In the genomic region with DNA sequence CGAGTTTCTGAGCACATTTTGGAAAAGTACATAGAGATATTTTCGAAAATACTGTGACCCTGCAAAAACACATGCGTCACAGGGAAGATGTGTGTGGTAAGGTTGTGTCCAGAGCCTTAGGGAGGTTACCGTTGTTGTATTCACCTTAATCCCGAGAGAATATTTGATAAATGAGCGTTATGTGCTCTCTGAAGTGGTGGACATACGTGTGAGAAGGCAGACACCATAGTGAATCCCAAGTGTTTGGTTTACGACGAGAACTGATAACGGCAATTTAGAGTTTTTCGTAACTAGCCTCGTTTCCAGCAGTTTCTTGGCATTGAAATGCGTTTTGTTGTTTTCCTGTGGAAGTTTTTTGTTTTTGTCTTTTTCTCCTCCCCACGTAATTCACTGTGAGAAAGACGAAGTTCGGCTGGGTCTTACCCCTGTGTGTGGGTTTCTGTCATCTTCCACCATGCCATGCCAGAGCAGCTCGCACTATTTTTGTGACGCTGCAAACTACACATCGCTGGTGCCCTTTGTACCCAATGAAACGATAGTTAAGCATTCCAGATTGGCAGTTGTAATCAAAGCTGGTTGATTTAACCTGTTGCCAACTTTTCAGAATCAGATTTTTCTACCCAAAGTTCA, we compare ENCODE assay signal across 8 mouse cellular contexts. TPM values are rescaled to one million over a fixed set of nuclear protein-coding genes. Genes with fewer than 3 reads are reported as not detected.
DNase-seq lines count a peak whose midpoint lies in the region; ATAC-seq and TF ChIP-seq lines count a peak whose summit lies in the region.

No protein-coding gene starts in this region.

- H3K36me3 ChIP-seq in heart, adult 2 months (ENCODE audit: control insufficient read depth, insufficient read depth, low read length), result peaks cover 15% of the 10 kb centered on the region
- H3K36me3 ChIP-seq in embryonic facial prominence, embryonic 15.5 days, result peaks cover 25% of the 10 kb centered on the region
- H3K36me3 ChIP-seq in intestine, postnatal 0 days (ENCODE audit: control insufficient read depth, insufficient read depth), result peaks cover 21% of the 10 kb centered on the region
- peaks cover 16% of the 10 kb centered on the region; the same call in 1 of the 2 replicates for H3K36me3 ChIP-seq in midbrain, embryonic 15.5 days (replicated peaks)

- DNase-seq in heart, adult 2 months, result no peak
- DNase-seq in heart, adult 8-10 months (ENCODE audit: low spot score), result no peak
- peak; percentile 46 for DNase-seq in CD4-positive, CD25-positive, alpha-beta regulatory T cell, adult 2 months (ENCODE audit: low read depth, low spot score)
- no peak for DNase-seq in right cerebral cortex, postnatal 25 days
- DNase-seq in ovary, postnatal 14 days (ENCODE audit: low spot score), result no peak

- 2% methylated on average over 20 of the region's 20 CpGs for WGBS in heart, adult 2 months
- 5% methylated on average over 20 of the region's 20 CpGs for WGBS in embryonic facial prominence, embryonic 15.5 days
- WGBS in intestine, postnatal 0 days, result 2% methylated on average over 20 of the region's 20 CpGs
- 7% methylated on average over 20 of the region's 20 CpGs for WGBS in midbrain, embryonic 15.5 days

- TF ChIP-seq EP300 in heart, adult 2 months (IDR thresholded peaks at IDR 0.05; ENCODE audit: insufficient read depth, low read depth, low read length), result no peak

- TF ChIP-seq POLR2A in heart, adult 2 months (IDR thresholded peaks at IDR 0.05; ENCODE audit: insufficient read depth, low read depth, low read length), result no peak

- intact Hi-C loops in heart, adult 2 months (cut with DNase I), result loop anchor here (2.0 kb wide), 2 partner anchors 25 to 63 kb away; a partner anchor contains a TSS

- no peaks in the 10 kb centered on the region for H3K27me3 ChIP-seq in heart, adult 2 months (ENCODE audit: control insufficient read depth, insufficient read depth, low read length)
- no peaks in the 10 kb centered on the region for H3K27me3 ChIP-seq in embryonic facial prominence, embryonic 15.5 days
- H3K27me3 ChIP-seq in intestine, postnatal 0 days (replicated peaks; ENCODE audit: control insufficient read depth, insufficient read depth, low read length), result no peaks in the 10 kb centered on the region
- H3K27me3 ChIP-seq in midbrain, embryonic 15.5 days (replicated peaks), result no peaks in the 10 kb centered on the region

- no peak for ATAC-seq in embryonic facial prominence, embryonic 15.5 days (ENCODE audit: insufficient number of reproducible peaks, low FRiP score, low TSS enrichment, low read depth)
- no peak for ATAC-seq in intestine, postnatal 0 days
- ATAC-seq in midbrain, embryonic 15.5 days (replicated peaks), result no peak

- H3K4me1 ChIP-seq in heart, adult 2 months (ENCODE audit: control insufficient read depth, insufficient read depth, low read length), result peaks cover 8% of the 10 kb centered on the region
- H3K4me1 ChIP-seq in embryonic facial prominence, embryonic 15.5 days, result peaks cover 11% of the 10 kb centered on the region; the same call in 1 of the 2 replicates
- peaks cover 10% of the 10 kb centered on the region for H3K4me1 ChIP-seq in intestine, postnatal 0 days (replicated peaks; ENCODE audit: control insufficient read depth, insufficient read depth, low read length)
- peaks cover 22% of the 10 kb centered on the region for H3K4me1 ChIP-seq in midbrain, embryonic 15.5 days

- no peak for TF ChIP-seq CTCF in heart, adult 2 months (IDR thresholded peaks at IDR 0.05)
- TF ChIP-seq CTCF in intestine, postnatal 0 days (IDR thresholded peaks at IDR 0.05; ENCODE audit: low read depth), result no peak

- H3K4me3 ChIP-seq in heart, adult 2 months, result peak overlapping the region; percentile 78
- peak overlapping the region; percentile 94 for H3K4me3 ChIP-seq in embryonic facial prominence, embryonic 15.5 days (replicated peaks)
- peak overlapping the region; percentile 94 for H3K4me3 ChIP-seq in intestine, postnatal 0 days (ENCODE audit: low read depth, low read length)
- peak overlapping the region; percentile 83 for H3K4me3 ChIP-seq in midbrain, embryonic 15.5 days

- H3K79me2 ChIP-seq in heart, adult 2 months (replicated peaks; ENCODE audit: control insufficient read depth, insufficient read depth, low read length), result peaks cover 3% of the 10 kb centered on the region

- H3K9ac ChIP-seq in heart, adult 2 months (ENCODE audit: low read depth, low read length), result peak overlapping the region; percentile 85
- H3K9ac ChIP-seq in embryonic facial prominence, embryonic 15.5 days, result peak overlapping the region; percentile 87
- H3K9ac ChIP-seq in intestine, postnatal 0 days (ENCODE audit: low read depth, low read length), result peak overlapping the region; percentile 91
- H3K9ac ChIP-seq in midbrain, embryonic 15.5 days, result peak overlapping the region; percentile 84

- no peaks in the 10 kb centered on the region for H3K9me3 ChIP-seq in embryonic facial prominence, embryonic 15.5 days (replicated peaks)
- no peaks in the 10 kb centered on the region for H3K9me3 ChIP-seq in intestine, postnatal 0 days (ENCODE audit: control insufficient read depth)
- no peaks in the 10 kb centered on the region for H3K9me3 ChIP-seq in midbrain, embryonic 15.5 days

- peak overlapping the region; percentile 91 for H3K27ac ChIP-seq in heart, adult 2 months
- peak overlapping the region; percentile 94 for H3K27ac ChIP-seq in embryonic facial prominence, embryonic 15.5 days (replicated peaks)
- H3K27ac ChIP-seq in intestine, postnatal 0 days (ENCODE audit: low read depth, low read length), result peak overlapping the region; percentile 92
- peak overlapping the region; percentile 89 for H3K27ac ChIP-seq in midbrain, embryonic 15.5 days

- H3K4me2 ChIP-seq in embryonic facial prominence, embryonic 15.5 days (replicated peaks), result peak overlapping the region; percentile 69
- peak overlapping the region; percentile 69 for H3K4me2 ChIP-seq in intestine, postnatal 0 days (replicated peaks; ENCODE audit: low read depth)
- H3K4me2 ChIP-seq in midbrain, embryonic 15.5 days, result peak overlapping the region; percentile 61

RNA-seq across cellular contexts. Expression of a gene that starts 1.0 kb away (rescaled TPM):
- total RNA-seq in heart, adult 2 months (2021), result 100 to 1,000 TPM; 499 to 572 TPM
- 422 and 565 TPM in 2 replicates for polyA plus RNA-seq in heart, adult 2 months (2012; rRNA removed)
- total RNA-seq in heart, adult 8-10 months (2022), result 100 to 1,000 TPM; 552 to 637 (median 573) TPM
- 973 and 1,001 TPM in 2 replicates for polyA plus RNA-seq in embryonic facial prominence, embryonic 15.5 days (2015; fragmentation: Nextera tagmentation; extraction: Ambion mirVana)
- 1,874 and 1,904 TPM in 2 replicates for polyA plus RNA-seq in intestine, postnatal 0 days (2015; fragmentation: Nextera tagmentation; extraction: Ambion mirVana)
- polyA plus RNA-seq in midbrain, embryonic 15.5 days (2015; fragmentation: Nextera tagmentation; extraction: Ambion mirVana), result 855 and 861 TPM in 2 replicates
